Comparison of ENCODE assay signal across 9 mouse cellular contexts in genomic region chr14:122450496-122451382, GRCm38 (mm10). TPM values are rescaled to one million over a fixed set of nuclear protein-coding genes. Genes with fewer than 3 reads are reported as not detected.
A peak's percentile ranks its signal among the peaks of the same experiment; 100 is the strongest.
DNase-seq lines count a peak whose midpoint lies in the region; ATAC-seq lines count a peak whose summit lies in the region.
"Had no signal": no experiment of that assay in that cellular context is flagged by ENCODE, and none has a peak within 500 bp of the region (broad histone marks: within the 10 kb centered on the region; RNA-seq: fewer than 3 reads in every experiment).

Gm5089 (minus strand) TSS chr14:122451115.

- H3K4me2 ChIP-seq in heart, embryonic 11.5 days: peak within 1 kb of the TSS; percentile 88
- peak within 1 kb of the TSS; percentile 73 for H3K4me2 ChIP-seq in hindbrain, embryonic 12.5 days (replicated peaks)
- H3K4me2 ChIP-seq in midbrain, embryonic 12.5 days (replicated peaks): peak within 1 kb of the TSS; percentile 66

- no peaks in the 10 kb centered on the region for H3K36me3 ChIP-seq in heart, embryonic 11.5 days (ENCODE audit: control insufficient read depth, insufficient read depth, low read length)
- no peaks in the 10 kb centered on the region for H3K36me3 ChIP-seq in hindbrain, embryonic 12.5 days
- no peaks in the 10 kb centered on the region for H3K36me3 ChIP-seq in midbrain, embryonic 12.5 days

- peaks cover 14% of the 10 kb centered on the region for H3K4me1 ChIP-seq in heart, embryonic 11.5 days (ENCODE audit: control insufficient read depth, insufficient read depth, low read length)
- peaks cover 42% of the 10 kb centered on the region for H3K4me1 ChIP-seq in hindbrain, embryonic 12.5 days
- peaks cover 57% of the 10 kb centered on the region for H3K4me1 ChIP-seq in midbrain, embryonic 12.5 days

- WGBS in heart, embryonic 11.5 days (ENCODE audit: insufficient replicate concordance): under 1% methylated on average over 59 of the region's 59 CpGs
- under 1% methylated on average over 59 of the region's 59 CpGs for WGBS in hindbrain, embryonic 12.5 days
- WGBS in midbrain, embryonic 12.5 days: under 1% methylated on average over 50 of the region's 59 CpGs

- intact Hi-C loops in heart, postnatal 36 days (cut with DNase I): no loop called here
- intact Hi-C loops in left cerebral cortex, postnatal 10 days (cut with DNase I): loop anchor here (5.0 kb wide), 1 partner anchor 43 kb away; no protein-coding TSS in a partner anchor
- intact Hi-C loops in gastrocnemius, postnatal 14 days (cut with DNase I; ENCODE audit: low total_unique reads): no loop called here

- no peaks in the 10 kb centered on the region for H3K9me3 ChIP-seq in heart, embryonic 11.5 days (replicated peaks; ENCODE audit: control insufficient read depth, low read length)
- no peaks in the 10 kb centered on the region for H3K9me3 ChIP-seq in hindbrain, embryonic 12.5 days (replicated peaks)
- H3K9me3 ChIP-seq in midbrain, embryonic 12.5 days: no peaks in the 10 kb centered on the region

- no peak for ATAC-seq in heart, embryonic 11.5 days (replicated peaks; ENCODE audit: insufficient number of reproducible peaks, low FRiP score, low TSS enrichment)
- peak; percentile 12; the same call in 1 of the 2 replicates for ATAC-seq in hindbrain, embryonic 12.5 days (ENCODE audit: low FRiP score)
- ATAC-seq in midbrain, embryonic 12.5 days (ENCODE audit: low FRiP score, low read depth): no peak

- H3K27ac ChIP-seq in heart, embryonic 11.5 days (ENCODE audit: low read depth, low read length): no peak within 1 kb of the TSS
- peak within 1 kb of the TSS; percentile 83 for H3K27ac ChIP-seq in hindbrain, embryonic 12.5 days
- H3K27ac ChIP-seq in midbrain, embryonic 12.5 days (replicated peaks): peak within 1 kb of the TSS; percentile 88

- H3K27me3 ChIP-seq in heart, embryonic 11.5 days (ENCODE audit: control insufficient read depth, insufficient read depth, low read length): peaks cover 83% of the 10 kb centered on the region
- peaks cover 67% of the 10 kb centered on the region for H3K27me3 ChIP-seq in hindbrain, embryonic 12.5 days
- H3K27me3 ChIP-seq in midbrain, embryonic 12.5 days: peaks cover 77% of the 10 kb centered on the region

- H3K4me3 ChIP-seq in heart, embryonic 11.5 days (ENCODE audit: low read depth, low read length): peak within 1 kb of the TSS; percentile 51
- H3K4me3 ChIP-seq in hindbrain, embryonic 12.5 days: peak within 1 kb of the TSS; percentile 45
- H3K4me3 ChIP-seq in midbrain, embryonic 12.5 days: peak within 1 kb of the TSS; percentile 48

- DNase-seq in heart, postnatal 36 days: no peak
- DNase-seq in cerebellum, postnatal 36 days: peak; percentile 70 to 71
- peak; percentile 52 to 72 for DNase-seq in left cerebral cortex, postnatal 10 days (ENCODE audit: extremely low spot score in 1 of 2, low spot score in 2 of 2)
- no peak for DNase-seq in spleen, adult 12 weeks (ENCODE audit: low spot score)
- DNase-seq in gastrocnemius, postnatal 14 days: no peak

- H3K9ac ChIP-seq in heart, embryonic 11.5 days (ENCODE audit: low read depth, low read length): peak within 1 kb of the TSS; percentile 28; the same call in 1 of the 2 replicates
- peak within 1 kb of the TSS; percentile 67 for H3K9ac ChIP-seq in hindbrain, embryonic 12.5 days
- peak within 1 kb of the TSS; percentile 56 for H3K9ac ChIP-seq in midbrain, embryonic 12.5 days (replicated peaks)

RNA-seq across cellular contexts. Expression of gene Gm5089, which starts in this region (rescaled TPM):
- not detected in 2 replicates for polyA plus RNA-seq in heart, embryonic 11.5 days (2014; fragmentation: Nextera tagmentation; extraction: Ambion mirVana)
- not detected for total RNA-seq in heart, postnatal 36 days (2021)
- 2.8 and 4.0 TPM in 2 replicates for polyA plus RNA-seq in hindbrain, embryonic 12.5 days (2016; fragmentation: Nextera tagmentation; extraction: Ambion mirVana)
- total RNA-seq in left cerebral cortex, postnatal 10 days (2021): under 1 TPM in 1 of 2 experiments, not detected in 1; 0.16 TPM
- polyA plus RNA-seq in midbrain, embryonic 12.5 days (2016; fragmentation: Nextera tagmentation; extraction: Ambion mirVana): 1.7 and 2.6 TPM in 2 replicates
- total RNA-seq in gastrocnemius, postnatal 14 days (2021): not detected
- total RNA-seq: hematopoietic stem cell, adult 5-6 weeks had no signal

Comparison
In these comparisons a context has a peak if more than half of its experiments do, and no peak if none do; other contexts are left out.
1. Peak in DNase-seq in left cerebral cortex, postnatal 10 days; RNA of the gene not detected or under 1 TPM.
2. DNase-seq: peak in cerebellum, postnatal 36 days (2 of 2); none in heart, postnatal 36 days (0 of 2), spleen, adult 12 weeks (single experiment) and gastrocnemius, postnatal 14 days (single experiment).
3. Peak in every context shown above with its lines, with median percentiles within 50 percentile points of each other: H3K4me2 ChIP-seq, H3K4me3 ChIP-seq and H3K9ac ChIP-seq.